Mouse (Mus musculus): ENCODE data around the gene Cfap43.

DNA sequence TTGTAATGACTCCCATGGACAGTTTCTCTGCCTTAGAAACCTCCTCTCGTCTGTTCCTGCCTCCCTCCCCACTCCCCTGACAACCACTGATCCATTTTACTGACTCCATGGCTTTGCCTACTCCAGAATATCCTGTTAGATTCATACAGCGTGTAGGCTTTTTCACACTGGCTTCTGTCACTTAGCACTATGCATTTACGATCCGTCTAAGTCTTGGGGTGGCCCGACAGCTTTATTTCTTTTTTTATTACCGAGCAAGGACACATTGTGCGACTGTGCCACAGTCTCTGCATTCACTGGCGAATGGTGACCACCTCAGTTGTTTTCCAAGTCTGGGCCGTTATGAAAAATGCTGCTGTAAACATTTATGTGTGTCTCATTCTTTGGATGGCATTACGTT, 120.5 kb downstream of the Cfap43 start:
- TF ChIP-seq POLR2A (IDR thresholded peaks at IDR 0.05; ENCODE audit: extremely low read depth, insufficient read depth, low read length) (no peak), CTCF (IDR thresholded peaks at IDR 0.05; ENCODE audit: extremely low read depth, insufficient read depth, low read length) (no peak)

Measured in cortical plate, adult 2 months (tissue).